Mouse (Mus musculus) spleen, adult 2 months (tissue): Measurements from ENCODE around the gene Stard3.

Source experiments
- CTCF ChIP-seq: fragments of 200-500 bp; IDR thresholded peaks from 2 replicates; pipeline ENCODE4 v1.5.1; 2011; ENCODE audit warnings: mild to moderate bottlenecking, inconsistent platforms; ENCODE audit not compliant: insufficient read depth, insufficient read length, insufficient replicate concordance; ENCODE audit errors: extremely low read depth
- POLR2A ChIP-seq: fragments of 200-500 bp; IDR thresholded peaks from 2 replicates; pipeline ENCODE4 v1.6.1; 2011; ENCODE audit warnings: low read depth, low read length, inconsistent platforms

DNA sequence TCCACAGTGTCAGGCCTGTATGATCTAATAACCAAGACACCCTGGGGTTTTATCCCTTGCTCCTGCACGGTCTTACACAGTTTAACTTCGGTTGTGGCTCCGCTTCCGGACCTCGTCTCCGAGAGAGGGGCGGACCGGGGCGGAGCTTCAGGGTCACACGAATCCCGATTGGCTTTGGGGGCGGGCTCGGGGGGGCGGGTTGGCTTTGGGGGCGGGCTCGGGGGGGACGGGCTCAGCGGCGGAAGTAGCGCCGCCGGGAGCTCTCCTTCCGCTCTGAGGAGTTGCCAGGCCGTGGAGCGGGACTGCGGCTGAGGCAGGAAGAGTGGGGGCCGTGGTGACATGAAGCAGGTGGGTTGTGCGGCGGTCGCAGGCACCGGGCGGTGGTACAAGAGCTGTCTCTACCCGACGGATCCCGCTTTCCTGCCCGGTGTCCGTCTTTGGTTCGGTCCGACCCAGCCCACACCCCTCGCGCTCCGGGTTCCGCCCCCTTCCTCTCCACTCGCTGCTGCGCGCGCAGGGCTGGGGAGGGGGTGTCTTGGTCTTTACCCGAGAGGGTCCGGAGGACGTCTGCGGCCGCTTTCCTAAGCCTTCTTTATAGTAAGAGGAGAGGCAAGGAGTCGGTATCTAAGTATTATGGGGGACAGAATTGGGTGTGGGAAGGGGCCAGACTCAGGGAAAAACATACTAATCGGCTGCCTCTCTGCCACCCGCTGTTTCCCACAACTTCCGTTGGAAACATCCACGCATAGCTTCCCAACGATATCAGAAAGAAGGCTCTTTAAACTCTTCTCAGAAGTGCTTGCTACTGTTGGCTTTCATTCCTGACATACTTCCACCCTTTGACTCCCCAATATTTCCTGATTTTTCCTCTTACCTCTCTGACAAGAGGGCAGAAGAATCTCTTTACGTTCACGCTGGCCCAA is at the start of gene Stard3:
- TF ChIP-seq CTCF (no peak), POLR2A (peak; percentile 68)
